ENCODE assay signal across 7 mouse cellular contexts in the genomic region with DNA sequence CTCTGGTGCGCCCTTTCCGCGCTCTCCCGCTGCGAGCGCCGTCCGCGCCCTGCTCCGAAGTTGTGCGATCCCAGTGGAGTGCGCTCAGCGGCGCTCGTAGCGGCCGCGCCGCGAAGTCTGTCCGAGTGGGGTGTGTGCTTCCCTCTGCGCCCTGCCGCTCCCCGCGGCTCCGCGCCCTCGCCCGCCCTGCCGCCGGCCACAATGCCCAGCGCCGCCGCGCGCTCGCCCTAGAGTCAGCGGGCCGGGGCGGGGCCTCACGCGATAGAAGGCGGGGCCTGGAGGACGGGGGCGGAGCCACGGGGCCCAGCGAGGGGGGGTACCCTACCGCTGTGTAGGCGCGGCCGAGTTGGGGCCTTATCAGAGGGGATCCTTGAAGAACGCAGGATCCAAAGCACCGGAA. TPM values are rescaled to one million over a fixed set of nuclear protein-coding genes. Genes with fewer than 3 reads are reported as not detected.
DNase-seq lines count a peak whose midpoint lies in the region; ATAC-seq lines count a peak whose summit lies in the region.

TSS of gene Unc5b (minus strand) at position 203 of the 400 bp plus-strand sequence.

- 1% methylated on average over 53 of the region's 53 CpGs for WGBS in embryonic facial prominence, embryonic 11.5 days
- WGBS in midbrain, embryonic 10.5 days = under 1% methylated on average over 53 of the region's 53 CpGs

- H3K9ac ChIP-seq in embryonic facial prominence, embryonic 11.5 days (replicated peaks; ENCODE audit: low read length) = peak within 1 kb of the TSS; percentile 82

- peak within 1 kb of the TSS; percentile 93 for H3K4me2 ChIP-seq in embryonic facial prominence, embryonic 11.5 days (ENCODE audit: low read depth, low read length)

- H3K36me3 ChIP-seq in embryonic facial prominence, embryonic 11.5 days (replicated peaks; ENCODE audit: control insufficient read depth, insufficient read depth, low read depth, low read length) = no peaks in the 10 kb centered on the region
- H3K36me3 ChIP-seq in midbrain, embryonic 10.5 days = no peaks in the 10 kb centered on the region

- H3K4me1 ChIP-seq in embryonic facial prominence, embryonic 11.5 days (ENCODE audit: control insufficient read depth, insufficient read depth, low read length) = peaks cover under 1% of the 10 kb centered on the region
- peaks cover 55% of the 10 kb centered on the region for H3K4me1 ChIP-seq in midbrain, embryonic 10.5 days

- DNase-seq in adrenal gland, postnatal 36 days = peak; percentile 96 to 97
- peak; percentile 95 for DNase-seq in embryonic facial prominence, embryonic 11.5 days (ENCODE audit: low spot score)
- DNase-seq in heart, adult 18-20 months = peak; percentile 97
- peak; percentile 97 for DNase-seq in kidney, adult 18-20 months
- peak; percentile 91 for DNase-seq in left cerebral cortex, postnatal 4 days
- DNase-seq in midbrain, embryonic 10.5 days (ENCODE audit: low spot score) = peak; percentile 90
- peak; percentile 11 for DNase-seq in spleen, adult 12 weeks (ENCODE audit: low spot score)

- peak; percentile 91 for ATAC-seq in embryonic facial prominence, embryonic 11.5 days (replicated peaks; ENCODE audit: insufficient number of reproducible peaks, low FRiP score, low TSS enrichment, low read depth)

- H3K4me3 ChIP-seq in embryonic facial prominence, embryonic 11.5 days (ENCODE audit: low read depth, low read length) = peak within 1 kb of the TSS; percentile 69
- H3K4me3 ChIP-seq in midbrain, embryonic 10.5 days = peak within 1 kb of the TSS; percentile 70

- intact Hi-C loops in left cerebral cortex, postnatal 4 days (cut with DNase I) = loop anchor here (5.0 kb wide), 1 partner anchor 221 kb away; no protein-coding TSS in a partner anchor

- 0 out of 2 replicates have a peak within 1 kb of the TSS, but pooled peaks have one; percentile 49 for H3K27ac ChIP-seq in embryonic facial prominence, embryonic 11.5 days (replicated peaks; ENCODE audit: low read depth, low read length)
- H3K27ac ChIP-seq in midbrain, embryonic 10.5 days (replicated peaks) = peak within 1 kb of the TSS; percentile 82

- no peaks in the 10 kb centered on the region for H3K9me3 ChIP-seq in embryonic facial prominence, embryonic 11.5 days (replicated peaks; ENCODE audit: control insufficient read depth, low read length)
- H3K9me3 ChIP-seq in midbrain, embryonic 10.5 days (replicated peaks) = no peaks in the 10 kb centered on the region

- H3K27me3 ChIP-seq in embryonic facial prominence, embryonic 11.5 days (ENCODE audit: control insufficient read depth, insufficient read depth, low read length) = peaks cover 33% of the 10 kb centered on the region
- H3K27me3 ChIP-seq in midbrain, embryonic 10.5 days (ENCODE audit: low read depth, poor library complexity, severe bottlenecking) = peaks cover 99% of the 10 kb centered on the region

RNA-seq across cellular contexts. Expression of gene Unc5b, which starts in this region (rescaled TPM):
- total RNA-seq in adrenal gland, postnatal 36 days (2021) = 1 to 10 TPM; 5.9 to 8.3 TPM
- 4.0 and 4.7 TPM in 2 replicates for polyA plus RNA-seq in embryonic facial prominence, embryonic 11.5 days (2014; fragmentation: Nextera tagmentation; extraction: Ambion mirVana)
- total RNA-seq in heart, adult 18-20 months (2021) = 10 to 100 TPM in 1 of 2 experiments, 1 to 10 TPM in 1; 8.2 to 10.4 TPM
- 1 to 10 TPM; 7.2 to 9.1 TPM for total RNA-seq in left cerebral cortex, postnatal 4 days (2021)
- 2.7 and 3.2 TPM in 2 replicates for polyA plus RNA-seq in midbrain, embryonic 10.5 days (2016; fragmentation: Nextera tagmentation; extraction: Ambion mirVana)

Comparison
In these comparisons a context has a peak if more than half of its experiments do, and no peak if none do; other contexts are left out.
1. Peak in every context shown above with its lines: DNase-seq, ATAC-seq, H3K4me3 ChIP-seq and H3K27ac ChIP-seq.
2. DNase-seq: peak in every context shown above with its lines; median percentile 97 in heart, adult 18-20 months; 97 in kidney, adult 18-20 months; 96 in adrenal gland, postnatal 36 days; 95 in embryonic facial prominence, embryonic 11.5 days; 91 in left cerebral cortex, postnatal 4 days; 90 in midbrain, embryonic 10.5 days; 11 in spleen, adult 12 weeks.